Mouse (Mus musculus) kidney, postnatal 25 days (tissue): ENCODE results near the gene Atoh1.

Experiments used
- DNase-seq, 2 experiments: peaks; one replicate each; pipeline ENCODE4 v3.0.0; 2021; ENCODE audit warnings: mixed read lengths in 2 of 2

Gene Atoh1

DNA sequence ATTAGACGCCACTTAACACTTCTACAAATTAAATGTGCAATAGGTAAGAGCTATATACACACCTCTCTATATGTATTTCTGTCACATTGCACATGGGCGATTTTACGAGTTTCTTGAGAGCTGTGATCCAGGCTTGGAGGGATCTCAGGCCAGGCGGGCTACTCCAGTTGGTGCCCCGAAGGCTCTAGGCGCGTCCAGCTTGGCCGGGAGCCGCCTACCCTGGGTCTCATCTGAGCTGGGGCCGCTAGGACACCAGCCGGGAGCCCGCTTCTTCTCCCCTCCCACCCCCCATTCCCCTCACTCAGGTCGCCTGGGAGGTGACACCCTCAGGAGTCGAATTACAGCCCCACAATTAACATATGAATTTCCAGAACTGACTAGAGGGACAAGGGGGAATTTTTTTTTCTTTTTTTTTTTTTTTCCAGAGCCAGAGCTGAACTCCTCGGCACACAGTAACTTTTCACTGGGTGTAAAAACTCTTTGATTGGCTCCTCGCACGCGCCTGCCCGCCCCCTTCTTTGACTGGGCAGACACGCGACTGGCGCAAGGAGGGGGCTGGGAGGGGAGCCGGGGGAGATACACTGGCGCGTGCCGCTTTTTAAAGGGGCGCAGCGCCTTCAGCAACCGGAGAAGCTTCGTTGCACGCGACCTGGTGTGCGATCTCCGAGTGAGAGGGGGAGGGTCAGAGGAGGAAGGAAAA is at the start of gene Atoh1:
Gene Atoh1 (plus strand): TSS at position 627 of the 700 bp plus-strand sequence.
- DNase-seq = peak; percentile 65 to 84

DNA sequence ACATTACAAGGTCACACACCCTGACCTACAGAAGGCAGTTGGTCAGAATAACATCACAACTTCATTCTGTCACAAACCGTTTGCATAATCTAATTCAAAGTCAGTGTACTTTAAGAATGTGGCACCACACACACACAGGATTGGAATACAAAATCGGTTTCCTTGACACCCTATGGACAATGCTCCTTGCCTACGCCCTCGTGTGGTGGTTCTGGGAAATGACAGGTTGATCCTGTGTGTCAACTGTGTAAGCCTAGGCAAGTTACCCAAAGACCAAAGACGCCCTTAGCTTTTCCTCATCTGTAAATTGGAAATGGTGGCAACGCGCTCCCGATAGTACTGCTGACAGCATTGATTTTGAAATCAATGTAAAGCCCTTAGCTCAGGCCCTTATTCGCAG is 45.0 kb upstream of the Atoh1 start:
- peak in 1 of 2 experiments; percentile 43 for DNase-seq

DNA sequence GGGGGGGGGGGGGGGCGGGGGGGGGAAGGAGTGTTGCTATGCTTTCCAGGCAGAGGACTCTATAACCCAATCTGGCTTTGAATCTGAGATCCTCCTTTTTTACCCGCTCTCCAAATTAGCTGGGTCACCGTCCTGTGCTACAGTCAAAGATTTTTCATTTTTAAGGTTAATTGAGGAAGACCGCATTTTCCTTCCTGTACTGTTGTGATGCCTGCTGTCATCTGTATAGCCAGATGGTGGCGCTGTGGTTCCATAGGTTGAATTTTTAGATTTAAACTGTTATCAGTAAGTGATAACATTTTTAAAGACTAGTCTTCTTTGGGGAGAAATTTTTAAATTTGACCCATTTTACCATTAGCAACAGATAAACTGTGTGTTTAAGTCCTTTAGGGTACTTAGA is 44.0 kb upstream of the Atoh1 start:
- DNase-seq = peak in 1 of 2 experiments; percentile 39

DNA sequence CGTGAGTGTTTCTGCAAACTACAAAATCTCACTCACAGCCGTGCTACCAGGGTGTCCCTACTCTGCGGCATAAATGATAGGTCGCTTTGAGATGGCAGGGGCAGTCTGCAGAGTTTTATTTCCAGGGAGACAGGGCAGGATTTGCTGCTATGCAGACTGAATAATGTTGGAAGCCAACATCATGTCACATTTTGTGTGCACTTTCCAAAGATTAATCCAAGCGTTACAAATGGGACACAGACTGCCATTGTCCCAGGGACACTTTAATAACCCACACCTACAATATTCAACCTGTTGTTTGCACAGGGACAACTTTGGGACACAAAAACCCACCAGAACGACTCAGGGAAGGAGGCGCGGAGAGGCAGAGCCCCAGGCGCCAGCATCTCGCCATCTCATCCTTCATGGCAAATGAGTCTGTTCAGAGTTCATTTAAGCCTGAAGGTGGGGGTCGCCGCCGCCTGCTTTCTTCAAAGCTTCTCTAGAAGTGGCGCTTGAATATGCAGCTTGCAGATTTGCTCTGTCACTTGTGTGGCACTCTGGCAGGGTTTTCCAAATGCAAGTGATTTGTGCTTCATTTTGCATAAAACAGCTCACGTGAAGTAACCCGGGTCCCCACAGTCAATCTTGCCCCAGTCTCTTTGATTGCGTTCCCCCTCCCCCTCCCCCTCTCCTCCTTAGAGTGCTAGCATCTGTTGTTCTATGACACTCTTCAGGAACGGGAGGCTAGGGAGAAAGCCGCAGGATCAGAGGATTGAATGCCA is 40.6 kb upstream of the Atoh1 start:
- no peak for DNase-seq

DNA sequence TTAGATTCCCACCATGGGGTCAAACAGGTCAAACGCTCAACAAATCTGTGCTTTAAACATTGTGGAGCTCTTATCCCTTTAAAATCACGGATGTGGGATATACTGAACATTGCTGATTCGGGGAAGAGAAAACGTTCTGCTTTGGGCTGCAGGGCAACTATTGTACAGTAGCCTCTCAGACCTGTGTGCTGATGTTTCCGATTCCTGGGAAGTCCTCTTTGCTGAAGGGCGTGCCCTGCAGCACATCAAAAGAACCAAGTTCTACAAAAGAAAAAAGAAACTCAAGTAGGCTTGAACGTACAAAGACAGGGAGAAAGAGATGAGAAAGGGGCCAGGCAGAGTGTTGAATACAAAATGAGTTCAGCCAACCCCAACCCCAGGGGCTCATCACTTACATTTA is 34.2 kb upstream of the Atoh1 start:
- DNase-seq = no peak

DNA sequence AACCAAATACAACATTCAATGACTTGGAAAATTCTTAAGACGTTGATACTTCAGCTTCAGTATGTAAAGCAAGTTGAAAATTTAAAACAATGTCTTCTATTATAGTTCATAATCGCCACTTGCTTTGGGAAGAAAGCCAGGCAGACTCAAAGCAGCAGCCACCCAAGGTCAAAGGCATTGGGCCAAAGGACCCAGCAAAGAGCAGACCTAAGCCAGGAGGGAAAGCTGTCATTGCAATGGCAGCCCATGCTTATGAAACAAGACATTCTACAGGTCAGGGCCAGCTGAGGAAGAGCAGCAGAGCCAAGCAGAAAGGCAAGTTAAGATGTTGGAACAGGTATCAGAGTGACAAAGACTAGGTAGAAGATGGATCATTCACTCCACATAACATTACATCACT is 25.3 kb upstream of the Atoh1 start:
- DNase-seq = no peak

DNA sequence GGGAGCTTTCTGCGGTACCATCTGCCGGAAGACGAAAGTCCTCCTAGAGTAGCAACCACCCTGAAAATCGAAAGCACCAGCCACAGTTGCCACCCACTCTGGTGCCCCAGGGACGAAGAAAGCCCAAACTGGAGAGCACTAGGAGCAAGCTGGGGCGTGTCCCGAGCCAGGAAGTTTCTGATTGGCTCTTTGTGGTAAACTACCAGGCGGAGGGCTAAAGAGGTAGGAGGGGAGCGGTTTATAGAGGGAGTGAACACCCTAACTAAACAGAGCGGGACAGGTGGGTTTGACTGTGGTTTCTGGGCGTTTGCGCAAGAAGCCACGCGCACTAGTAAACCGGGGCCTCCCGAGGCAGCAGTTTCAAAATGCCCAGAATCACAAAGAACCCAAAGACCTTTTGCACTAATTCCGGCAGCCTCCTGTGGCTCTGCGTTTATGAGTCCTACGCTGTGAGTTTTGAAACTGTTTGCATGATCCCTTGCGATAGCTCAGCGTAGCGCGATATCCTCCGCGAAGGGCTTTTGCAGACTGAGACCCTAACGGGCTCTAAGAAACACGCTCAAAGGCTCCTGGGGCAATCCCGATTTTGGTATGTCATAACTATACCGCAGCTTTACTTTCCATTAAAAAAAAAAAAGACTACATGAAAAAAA is 1.0 kb upstream of the Atoh1 start:
- peak; percentile 33 to 58 for DNase-seq

DNA sequence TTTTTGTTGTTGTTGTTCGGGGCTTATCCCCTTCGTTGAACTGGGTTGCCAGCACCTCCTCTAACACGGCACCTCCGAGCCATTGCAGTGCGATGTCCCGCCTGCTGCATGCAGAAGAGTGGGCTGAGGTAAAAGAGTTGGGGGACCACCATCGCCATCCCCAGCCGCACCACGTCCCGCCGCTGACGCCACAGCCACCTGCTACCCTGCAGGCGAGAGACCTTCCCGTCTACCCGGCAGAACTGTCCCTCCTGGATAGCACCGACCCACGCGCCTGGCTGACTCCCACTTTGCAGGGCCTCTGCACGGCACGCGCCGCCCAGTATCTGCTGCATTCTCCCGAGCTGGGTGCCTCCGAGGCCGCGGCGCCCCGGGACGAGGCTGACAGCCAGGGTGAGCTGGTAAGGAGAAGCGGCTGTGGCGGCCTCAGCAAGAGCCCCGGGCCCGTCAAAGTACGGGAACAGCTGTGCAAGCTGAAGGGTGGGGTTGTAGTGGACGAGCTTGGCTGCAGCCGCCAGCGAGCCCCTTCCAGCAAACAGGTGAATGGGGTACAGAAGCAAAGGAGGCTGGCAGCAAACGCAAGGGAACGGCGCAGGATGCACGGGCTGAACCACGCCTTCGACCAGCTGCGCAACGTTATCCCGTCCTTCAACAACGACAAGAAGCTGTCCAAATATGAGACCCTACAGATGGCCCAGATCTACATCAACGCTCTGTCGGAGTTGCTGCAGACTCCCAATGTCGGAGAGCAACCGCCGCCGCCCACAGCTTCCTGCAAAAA is 496 bp downstream of the Atoh1 start:
- DNase-seq = peak in 1 of 2 experiments; percentile 52

DNA sequence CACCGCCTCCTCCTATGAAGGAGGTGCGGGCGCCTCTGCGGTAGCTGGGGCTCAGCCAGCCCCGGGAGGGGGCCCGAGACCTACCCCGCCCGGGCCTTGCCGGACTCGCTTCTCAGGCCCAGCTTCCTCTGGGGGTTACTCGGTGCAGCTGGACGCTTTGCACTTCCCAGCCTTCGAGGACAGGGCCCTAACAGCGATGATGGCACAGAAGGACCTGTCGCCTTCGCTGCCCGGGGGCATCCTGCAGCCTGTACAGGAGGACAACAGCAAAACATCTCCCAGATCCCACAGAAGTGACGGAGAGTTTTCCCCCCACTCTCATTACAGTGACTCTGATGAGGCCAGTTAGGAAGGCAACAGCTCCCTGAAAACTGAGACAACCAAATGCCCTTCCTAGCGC is 1.1 kb downstream of the Atoh1 start:
- DNase-seq = no peak

DNA sequence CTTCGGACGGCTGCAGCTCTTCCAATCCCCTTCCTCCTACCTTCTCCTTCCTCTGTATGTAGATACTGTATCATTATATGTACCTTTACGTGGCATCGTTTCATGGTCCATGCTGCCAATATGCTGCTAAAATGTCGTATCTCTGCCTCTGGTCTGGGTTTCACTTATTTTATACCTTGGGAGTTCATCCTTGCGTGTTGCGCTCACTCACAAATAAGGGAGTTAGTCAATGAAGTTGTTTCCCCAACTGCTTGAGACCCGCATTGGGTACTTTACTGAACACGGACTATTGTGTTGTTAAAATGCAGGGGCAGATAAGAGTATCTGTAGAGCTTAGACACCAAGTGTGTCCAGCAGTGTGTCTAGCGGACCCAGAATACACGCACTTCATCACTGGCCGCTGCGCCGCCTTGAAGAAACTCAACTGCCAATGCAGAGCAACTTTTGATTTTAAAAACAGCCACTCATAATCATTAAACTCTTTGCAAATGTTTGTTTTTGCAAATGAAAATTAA is 1.6 kb downstream of the Atoh1 start:
- no peak for DNase-seq

DNA sequence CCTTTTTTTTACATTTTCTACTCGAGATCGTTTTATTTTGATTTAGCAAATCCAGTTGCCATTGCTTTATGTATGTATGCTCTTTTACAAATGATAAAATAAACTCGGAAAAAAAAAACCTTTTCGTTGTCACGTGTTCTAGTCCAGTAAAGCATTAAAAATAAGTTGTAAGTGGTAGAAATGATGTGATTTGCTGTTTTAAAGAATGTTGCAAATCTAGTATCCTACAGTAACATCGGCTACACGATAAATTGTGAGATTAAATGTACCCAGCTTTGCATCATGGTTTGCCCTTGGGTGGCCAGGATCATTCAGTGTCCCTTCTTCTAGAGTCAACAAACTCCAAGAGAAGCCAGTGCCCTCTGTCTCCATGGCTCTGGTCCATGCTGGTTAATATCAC is 2.2 kb downstream of the Atoh1 start:
- no peak for DNase-seq

DNA sequence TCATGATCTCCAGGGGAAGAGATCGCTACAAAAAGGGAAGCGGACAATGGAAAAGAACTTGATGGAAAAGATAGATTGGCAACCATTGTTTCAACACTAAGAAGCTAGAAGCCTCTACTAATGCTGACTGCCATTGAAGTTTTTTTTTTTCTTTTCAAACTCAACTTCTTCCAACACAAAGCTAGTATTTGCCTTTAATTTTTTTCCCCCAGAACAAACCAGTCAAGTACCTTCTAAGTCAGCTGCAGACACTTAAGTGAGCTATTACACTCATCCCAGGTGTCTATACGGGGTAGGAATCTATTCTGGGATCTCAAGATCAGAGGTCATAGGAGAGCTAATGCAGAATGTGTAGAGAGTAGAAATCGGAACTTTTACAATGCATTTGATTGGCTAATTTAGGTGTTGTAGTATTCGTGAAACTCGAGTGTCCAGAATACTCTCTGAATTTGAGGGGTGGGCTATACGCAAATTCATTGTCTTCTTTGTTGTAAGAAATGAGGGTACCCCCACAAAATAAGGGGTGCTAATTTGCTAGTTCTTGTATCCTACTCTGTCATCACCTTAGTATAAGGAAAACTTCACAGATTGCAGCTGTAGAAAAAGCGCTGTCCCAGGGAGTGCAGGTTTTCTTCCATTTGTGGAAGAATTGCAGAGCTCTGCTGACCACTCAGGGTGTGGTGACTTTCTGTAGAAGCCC is 2.8 kb downstream of the Atoh1 start:
- no peak for DNase-seq

DNA sequence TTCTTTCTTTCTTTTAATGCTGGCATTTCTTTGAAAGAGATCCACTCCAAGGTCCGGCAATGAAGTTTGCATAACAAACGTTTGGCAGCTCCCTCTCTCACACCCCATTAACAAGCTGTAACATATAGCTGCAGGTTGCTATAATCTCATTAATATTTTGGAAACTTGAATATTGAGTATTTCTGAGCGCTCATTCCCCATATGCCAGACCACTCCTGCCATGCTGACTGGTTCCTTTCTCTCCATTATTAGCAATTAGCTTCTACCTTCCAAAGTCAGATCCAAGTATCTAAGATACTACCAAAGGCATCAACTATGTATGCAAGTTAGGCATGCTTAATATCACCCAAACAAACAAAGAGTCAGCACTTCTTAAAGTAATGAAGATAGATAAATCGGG is 4.4 kb downstream of the Atoh1 start:
- DNase-seq = no peak

DNA sequence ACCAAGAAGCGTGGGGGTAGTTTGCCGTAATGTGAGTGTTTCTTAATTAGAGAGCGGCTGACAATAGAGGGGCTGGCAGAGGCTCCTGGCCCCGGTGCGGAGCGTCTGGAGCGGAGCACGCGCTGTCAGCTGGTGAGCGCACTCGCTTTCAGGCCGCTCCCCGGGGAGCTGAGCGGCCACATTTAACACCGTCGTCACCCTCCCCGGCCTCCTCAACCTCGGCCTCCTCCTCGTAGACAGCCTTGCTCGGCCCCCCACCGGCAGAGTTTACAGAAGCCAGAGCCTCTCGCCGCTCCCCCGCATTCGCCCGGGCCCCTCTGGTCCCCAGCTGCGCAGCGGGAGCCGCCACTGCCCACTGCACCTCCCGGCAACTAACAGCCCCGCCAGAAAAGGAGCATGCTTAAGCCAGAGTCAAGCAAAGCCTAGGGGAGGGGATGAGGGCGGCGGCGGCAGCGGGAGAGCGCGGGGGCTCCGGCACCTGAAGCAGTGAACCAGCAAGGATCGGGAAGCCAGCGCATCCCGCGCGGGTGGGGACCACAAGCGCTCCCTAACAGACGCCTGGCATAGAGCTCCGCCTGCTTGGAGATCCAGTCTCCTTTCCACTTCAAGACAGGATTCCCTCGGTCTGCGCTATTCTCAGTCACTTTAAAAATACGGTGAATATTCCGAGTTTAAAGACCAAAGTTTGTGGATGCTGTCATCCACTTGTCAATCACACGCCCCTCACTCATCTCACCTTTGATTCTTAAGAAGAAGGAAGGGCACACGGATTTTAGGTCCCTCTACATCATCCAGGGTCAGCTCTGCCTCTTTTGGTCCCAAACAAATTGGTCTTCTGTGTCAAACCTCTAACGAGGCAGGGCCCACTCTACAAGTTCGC is 5.8 kb downstream of the Atoh1 start:
- DNase-seq = peak in 1 of 2 experiments; percentile 34

DNA sequence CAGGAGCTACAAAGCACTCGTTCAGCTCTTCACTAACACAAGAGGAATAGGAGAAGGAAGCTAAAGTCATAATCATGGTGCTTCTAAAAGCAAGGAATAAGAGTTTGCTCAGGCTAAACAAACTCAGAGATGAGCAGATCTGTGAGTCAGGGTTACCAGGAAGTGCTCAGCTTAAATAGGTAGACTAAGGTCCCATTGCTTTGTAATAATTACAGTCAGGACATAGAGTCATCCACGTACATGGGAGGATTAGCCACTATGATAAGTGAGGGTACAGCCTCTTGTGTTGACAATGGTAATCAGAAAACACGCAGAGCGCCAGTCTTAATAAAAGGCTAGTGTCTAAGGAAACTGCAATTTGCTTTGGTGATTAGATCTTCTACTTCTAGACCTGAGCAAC is 7.4 kb downstream of the Atoh1 start:
- DNase-seq = no peak

DNA sequence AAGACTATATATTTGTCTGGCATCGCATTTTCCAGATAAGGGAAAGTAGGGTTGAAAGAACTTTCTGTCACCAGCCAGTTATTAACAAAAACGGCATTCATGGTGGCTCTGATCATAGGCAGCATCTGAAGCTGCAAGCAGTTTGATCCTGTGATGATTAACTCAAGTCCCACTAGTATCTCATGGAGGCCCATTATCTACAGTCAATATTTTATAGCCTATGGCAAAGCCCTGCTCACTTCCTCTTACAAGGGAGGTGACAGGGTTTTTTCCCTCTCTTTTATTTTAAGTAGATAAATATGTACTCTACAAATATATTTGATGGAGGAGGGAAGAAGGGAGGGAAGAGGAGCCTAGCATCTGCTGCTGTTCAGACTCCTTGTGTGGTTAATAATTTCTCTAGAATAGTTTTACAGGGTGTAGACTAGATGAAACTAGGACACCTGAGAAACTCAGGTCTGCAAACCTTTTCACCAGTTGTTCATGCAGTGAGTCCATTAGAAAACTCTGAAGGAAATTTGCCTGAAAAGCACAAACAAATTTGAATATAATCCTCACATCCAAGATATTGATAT is 14.1 kb downstream of the Atoh1 start:
- no peak for DNase-seq

DNA sequence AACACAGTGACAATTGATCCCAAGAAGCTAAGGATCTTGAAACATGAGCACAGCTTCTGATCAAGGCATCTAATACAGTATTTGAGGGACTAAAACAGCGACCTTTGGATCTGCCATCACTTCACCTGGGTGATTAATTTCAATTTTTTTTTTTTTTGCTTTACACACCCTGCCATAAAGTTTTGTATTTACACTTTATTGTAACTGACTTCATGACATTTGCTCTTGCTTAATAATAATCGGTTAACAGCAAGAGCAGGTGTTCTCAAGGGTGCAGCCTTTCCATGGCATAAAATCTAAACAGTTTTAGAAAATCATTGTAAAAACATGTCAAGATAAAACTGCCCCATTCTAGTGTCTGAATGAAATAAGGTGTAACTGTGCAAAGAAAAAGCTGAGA is 25.6 kb downstream of the Atoh1 start:
- no peak for DNase-seq

DNA sequence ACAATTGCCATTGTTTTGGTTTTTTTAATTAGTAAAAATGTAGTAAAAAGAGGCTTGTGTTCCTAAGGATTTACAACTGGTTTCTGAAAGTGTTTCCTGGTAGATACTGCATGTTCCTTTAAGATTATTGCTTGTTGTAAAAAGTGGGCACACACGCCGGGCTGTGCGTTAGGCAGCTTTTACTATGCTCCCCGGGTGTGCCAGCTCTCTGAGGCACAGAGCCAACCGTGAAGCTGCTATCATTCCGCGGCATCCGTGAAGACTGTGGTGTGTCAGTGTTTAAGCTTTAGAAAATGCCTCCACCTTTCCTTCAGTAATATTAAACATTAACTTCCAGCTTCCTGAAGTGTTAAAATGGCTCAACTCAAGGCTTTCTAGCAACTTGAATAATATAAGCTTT is 35.0 kb downstream of the Atoh1 start:
- DNase-seq = peak in 1 of 2 experiments; percentile 3

DNA sequence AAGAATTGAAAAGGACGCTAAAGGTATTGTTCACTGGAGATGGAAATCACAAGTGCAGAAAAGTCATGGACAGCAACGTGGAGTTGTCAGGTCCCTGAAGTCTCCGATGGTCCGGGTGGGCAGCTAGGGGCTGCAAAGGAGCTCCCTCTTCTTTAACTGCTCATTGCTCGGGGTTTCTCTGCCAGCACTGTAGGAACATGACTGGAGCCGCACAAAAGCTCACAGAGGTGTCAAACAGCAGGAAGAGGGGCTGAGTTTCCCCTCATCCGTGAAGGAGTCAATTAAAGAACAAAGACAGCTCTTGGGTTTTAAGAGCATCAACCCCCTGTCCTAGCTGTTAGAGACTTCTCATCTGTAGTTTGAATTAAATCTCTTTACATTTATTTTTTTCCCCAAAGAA is 44.5 kb downstream of the Atoh1 start:
- DNase-seq = no peak
